Mouse (Mus musculus) layer of hippocampus, postnatal 36 days (tissue): ENCODE results near the gene Abhd14a. TPM values are rescaled to one million over a fixed set of nuclear protein-coding genes. Genes with fewer than 3 reads are reported as not detected.

Experiments
- DNase-seq, 2 experiments: peaks; one replicate each; pipeline ENCODE4 v3.0.0; 2022
- total RNA-seq, 2 experiments: library from RNA; stranded (reverse); gene quantifications; 2 replicates each; pipeline ENCODE4 v1.2.3; 2021

The Abhd14a gene
- total RNA-seq, 2 experiments from 2014 or later, result 38.5 to 41.0 TPM

DNA sequence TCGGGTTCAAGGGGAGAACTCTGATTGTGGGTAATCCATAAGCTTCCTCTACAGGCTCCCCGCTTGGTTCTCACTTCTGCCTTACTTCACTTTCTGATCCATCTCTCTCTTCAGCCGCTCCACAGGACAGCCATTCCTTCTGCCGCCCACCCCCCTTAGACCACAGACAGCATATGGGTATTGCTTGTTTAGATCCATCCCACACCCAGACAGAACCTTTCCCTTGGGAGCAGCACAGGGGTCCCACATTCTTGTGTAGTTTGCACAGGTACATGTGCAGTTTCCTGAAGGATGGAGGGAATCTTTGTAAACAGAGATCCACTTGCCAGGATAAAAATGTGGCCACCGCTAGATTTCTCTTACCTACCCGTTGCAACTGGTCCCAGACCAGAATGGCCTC, 4.9 kb upstream of the Abhd14a start:
- no peak for DNase-seq

DNA sequence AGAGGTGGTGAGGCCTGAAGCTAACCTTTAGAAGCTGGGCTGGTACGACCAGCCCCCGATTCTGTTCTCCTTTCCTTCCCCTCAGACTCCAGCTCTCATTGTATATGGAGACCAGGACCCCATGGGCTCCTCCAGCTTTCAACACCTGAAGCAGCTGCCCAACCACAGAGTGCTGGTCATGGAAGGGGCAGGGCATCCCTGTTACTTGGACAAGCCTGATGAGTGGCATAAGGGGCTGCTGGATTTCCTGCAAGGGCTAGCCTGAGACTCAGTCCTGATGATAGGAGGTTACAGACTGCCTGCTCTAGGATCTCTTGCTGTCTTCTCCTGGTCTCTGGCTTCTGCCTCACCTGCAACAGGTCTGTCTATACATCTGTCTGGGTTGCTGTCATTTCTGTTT, 4.4 kb upstream of the Abhd14a start:
- no peak for DNase-seq

DNA sequence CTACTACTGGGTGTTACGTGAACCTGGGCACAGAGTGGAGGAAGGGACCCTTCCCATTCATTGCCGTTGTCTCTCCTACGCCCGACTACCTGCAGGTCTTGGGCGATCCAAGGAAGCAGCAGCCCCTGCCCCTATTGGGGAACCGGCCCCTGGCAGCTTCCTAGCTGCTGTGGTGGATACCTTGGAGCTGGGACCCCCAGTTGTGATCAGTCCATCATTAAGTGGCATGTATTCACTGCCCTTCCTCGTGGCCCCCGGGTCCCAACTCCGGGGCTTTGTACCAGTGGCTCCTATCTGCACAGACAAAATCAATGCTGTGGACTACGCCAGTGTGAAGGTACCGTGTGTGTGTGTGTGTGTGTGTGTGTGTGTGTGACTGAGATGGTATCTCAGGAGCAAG, 3.8 kb upstream of the Abhd14a start:
- no peak for DNase-seq

DNA sequence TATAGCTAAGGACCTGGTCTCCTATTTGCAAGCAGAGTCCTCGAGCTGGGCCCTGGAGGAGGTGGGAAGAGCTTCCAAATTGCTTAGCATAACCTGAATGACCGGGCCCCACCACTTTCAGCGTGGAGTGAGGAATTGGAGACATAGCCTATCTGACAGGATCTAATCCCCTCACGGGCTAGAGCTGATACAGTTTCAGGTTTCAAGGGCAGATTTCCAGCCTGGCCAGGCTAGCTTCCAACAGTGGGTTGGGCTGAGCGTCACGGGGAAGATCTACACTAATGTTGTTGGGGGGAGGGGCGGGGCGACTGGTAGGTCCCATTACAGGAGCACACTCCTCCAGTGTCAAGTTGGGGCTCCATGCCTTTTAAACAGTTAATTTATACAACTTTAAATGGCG, 3.2 kb upstream of the Abhd14a start:
- DNase-seq, result no peak

DNA sequence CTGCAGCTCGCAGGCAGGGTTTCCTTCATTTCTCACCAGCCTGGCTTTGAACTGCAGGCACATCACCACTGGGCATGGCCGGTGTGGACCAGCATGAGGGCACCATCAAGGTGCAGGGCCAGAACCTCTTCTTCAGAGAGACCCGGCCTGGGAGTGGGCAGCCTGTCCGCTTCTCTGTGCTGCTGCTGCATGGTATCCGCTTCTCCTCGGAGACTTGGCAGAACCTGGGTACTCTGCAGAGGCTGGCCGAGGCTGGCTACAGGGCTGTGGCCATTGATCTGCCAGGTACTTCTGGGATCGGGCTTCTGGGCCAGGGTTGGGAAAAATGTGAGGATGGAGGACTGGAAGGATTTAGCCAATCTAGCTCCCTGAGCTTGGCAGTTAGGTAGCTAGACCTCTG, 2.5 kb upstream of the Abhd14a start:
- no peak for DNase-seq

DNA sequence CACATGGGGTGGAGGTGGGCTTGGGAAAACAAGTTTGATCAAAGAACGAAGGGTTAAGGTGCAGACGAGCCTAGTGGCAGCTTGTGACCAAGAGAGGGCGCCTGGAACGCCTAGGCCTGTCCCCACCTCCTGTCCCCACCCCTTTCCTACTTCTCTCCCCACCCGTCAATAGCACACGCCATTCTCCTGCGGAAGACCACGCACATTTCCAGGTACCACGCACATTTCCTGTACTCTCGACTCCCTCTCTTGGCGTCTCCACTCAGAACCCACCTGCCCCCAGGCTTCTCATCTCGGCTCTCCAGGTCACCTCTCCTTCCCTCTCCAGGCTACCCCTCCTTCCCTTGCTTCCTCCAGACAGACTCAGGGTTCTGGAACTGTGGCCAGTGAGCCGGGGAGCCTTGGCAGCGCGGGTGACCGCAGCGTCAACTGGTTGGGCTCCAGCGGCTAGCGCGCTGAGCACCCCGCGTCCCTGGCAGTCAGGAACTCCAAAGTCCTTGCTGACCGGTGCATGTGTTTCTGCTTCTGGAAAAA, 1.1 kb upstream of the Abhd14a start:
- peak; percentile 72 to 75 for DNase-seq

DNA sequence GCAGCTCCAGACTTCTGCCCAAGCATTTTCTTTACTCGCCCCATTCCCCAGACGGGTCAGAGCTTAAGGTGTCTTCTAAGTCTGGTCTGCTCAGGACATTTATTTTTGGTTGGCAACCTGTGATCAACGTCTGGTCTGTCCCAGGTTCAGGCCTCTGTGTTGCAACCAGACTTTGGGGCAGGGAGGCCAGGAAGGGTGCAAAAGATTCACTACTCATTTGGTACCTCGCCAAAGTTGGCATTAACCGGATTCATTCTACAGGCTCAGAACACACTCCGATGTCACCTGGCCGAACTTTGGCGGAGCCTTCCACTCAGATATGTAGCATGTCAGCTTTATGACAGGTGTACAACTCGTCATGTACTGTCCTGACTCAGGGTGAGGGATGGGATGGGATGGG, 473 bp upstream of the Abhd14a start:
- DNase-seq, result no peak

DNA sequence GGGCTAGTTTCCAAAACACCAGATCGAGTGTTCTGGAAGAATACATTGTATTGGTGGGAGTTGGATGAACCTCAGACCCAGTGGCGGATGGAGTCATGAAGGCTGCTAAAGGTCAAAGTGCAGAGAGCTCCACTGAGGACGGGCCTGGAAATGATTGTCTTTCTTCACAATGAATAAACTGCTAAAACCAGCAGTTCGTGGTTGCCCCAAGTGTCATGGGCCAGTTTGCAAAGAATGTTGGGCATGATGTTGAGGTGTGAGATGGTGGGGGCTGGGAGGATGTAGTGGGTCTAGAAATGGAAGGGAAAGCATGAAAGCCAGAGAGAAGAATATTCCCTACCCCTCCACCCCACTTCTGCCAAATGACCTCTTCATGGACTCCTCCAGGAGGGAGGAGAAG, 2.6 kb downstream of the Abhd14a start:
- no peak for DNase-seq

DNA sequence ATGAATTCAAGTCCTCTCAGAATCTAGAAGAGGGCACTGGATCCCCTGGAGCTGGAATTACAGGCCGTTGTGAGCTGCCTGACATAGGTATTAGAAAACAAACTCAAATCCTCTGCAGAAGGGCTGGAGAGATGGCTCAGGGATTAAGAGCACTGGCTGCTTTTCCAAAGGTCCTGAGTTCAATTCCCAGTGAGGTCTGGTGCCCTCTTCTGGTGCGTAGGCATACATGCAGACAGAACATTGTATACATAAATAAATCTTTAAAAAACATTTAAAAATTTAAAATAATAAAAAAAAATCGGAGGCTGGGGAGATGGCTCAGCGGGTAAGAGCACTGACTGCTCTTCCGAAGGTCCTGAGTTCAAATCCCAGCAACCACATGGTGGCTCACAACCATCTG, 4.8 kb downstream of the Abhd14a start:
- no peak for DNase-seq

DNA sequence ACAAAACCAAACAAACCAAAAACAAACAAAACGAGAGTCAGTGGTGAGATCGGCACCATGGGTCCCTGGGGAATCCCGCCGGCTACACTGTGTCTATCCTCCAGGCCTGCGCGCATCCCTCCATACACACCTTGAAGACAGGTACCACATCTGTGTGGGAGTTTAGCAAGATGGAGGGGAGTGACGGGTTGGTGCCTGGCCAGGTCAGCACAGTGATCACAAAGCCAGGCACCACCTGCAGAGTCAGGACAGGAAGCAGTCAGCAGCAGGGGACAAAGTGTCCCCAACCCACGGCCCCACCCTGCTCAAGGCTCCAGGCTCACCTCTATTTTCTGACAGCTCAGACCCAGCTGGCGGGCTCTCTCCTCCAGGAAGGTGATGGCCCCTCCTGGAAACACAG, 10.9 kb downstream of the Abhd14a start:
- no peak for DNase-seq

DNA sequence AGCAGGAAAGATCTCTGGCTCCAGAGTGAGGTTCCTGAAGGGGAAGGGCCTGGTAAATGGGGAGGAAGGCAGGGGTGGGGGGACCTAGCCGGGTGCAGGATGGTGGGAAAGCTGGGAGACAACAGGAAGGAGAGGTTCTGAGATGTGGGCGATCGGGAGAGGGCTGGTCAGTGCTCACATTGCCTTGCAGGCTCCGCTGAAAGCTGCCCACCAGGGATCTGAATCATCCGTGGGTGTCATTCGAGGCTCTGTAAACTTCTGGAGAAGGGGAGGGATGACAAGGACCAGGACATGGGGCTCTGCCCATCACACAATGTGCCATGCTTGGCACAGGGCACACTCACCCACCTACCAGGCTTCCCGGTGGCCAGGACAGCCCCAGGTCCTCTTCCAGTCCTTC, 14.1 kb downstream of the Abhd14a start:
- DNase-seq, result no peak

DNA sequence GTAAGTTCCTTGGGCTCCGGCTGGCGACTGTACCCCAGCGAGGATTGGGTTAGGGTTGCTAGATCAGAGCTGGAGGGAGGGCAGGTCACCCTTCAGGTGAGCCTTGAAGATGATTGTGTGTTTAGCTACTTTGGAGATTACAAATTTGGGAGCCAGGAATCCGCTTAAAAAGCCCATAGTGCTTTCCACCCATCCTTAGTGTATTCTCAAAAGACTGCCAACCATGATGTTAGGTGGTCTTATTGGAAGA, 17.5 kb downstream of the Abhd14a start:
- no peak for DNase-seq

DNA sequence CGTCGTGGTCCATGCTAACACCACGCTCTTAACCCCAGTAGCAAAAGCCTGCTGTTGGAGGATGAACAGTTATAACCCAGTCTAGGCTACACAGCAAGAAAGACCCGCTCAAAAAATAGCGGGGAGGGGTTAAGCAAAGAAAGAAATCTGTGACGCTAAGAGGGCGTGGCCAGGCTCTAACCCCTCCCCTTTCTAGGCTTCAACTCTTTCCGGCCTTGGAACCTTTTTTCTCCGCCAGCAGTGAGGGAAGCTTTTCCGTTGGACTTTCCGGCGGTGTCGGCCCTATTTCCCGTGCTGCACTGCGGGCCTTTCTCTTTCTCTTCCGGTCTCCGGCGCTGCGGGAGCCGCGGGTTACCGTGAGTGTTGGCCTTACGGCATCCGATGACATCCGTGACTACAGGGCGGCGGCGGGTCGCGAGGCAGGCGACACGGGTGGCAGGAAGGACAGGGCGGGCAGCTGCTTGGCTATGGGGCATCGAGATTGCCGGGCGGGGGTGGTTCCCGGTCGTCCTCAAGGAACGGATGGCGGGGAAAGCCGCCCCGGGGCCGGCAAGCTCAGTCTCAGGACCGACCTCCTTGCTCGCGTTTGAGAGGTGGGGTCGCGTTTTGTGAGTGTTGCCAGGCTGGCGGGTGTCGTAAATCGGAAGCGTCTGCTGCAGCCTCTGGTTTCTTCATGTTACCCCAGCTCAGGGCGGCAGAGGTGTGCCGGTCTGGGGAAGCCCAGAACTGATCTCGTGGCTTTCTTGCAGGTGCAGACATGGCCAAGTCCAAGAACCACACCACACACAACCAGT, 18.1 kb downstream of the Abhd14a start, which contains the start of gene Rpl29:
TSS of gene Rpl29 (plus strand) at position 234 of the 794 bp plus-strand sequence.
- peak; percentile 94 to 95 for DNase-seq

DNA sequence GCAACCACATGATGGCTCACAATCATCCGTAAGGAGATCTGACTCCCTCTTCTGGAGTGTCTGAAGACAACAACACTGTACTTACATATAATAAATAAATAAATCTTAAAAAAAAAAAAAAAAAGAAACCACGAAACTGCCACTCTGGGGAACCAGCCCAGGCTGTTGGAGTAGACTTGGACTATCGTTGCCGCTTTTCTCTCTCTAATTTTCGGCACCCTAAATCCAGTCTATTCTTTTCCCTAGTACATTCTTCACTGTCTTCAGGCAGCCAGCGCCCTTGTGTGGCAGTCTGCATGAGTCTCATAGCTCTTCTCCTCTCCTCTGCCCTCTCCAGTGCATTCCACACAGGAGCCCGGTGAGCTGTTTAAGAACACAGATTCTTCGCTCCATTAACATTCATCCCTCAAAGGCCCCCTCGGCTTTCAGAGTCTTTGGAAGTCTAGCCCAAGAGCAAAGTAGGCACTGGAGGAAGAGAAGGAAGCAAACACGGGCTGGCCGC, 18.7 kb downstream of the Abhd14a start:
- DNase-seq, result no peak

DNA sequence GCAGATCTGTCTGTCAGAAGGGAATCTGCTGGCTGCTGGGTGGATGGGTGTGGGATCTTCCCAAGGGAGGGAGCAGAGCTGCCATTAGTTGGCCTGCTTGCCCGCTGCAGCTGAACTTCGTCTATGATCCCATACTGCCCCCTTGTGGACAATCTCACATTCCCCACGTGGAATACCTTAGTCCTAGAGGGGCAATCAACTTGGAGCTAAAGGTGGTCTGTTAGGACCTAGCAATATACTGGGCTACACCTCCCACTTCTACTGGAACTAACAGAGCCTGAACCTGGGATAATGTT, 25.7 kb downstream of the Abhd14a start:
- DNase-seq, result peak; percentile 82 to 84

DNA sequence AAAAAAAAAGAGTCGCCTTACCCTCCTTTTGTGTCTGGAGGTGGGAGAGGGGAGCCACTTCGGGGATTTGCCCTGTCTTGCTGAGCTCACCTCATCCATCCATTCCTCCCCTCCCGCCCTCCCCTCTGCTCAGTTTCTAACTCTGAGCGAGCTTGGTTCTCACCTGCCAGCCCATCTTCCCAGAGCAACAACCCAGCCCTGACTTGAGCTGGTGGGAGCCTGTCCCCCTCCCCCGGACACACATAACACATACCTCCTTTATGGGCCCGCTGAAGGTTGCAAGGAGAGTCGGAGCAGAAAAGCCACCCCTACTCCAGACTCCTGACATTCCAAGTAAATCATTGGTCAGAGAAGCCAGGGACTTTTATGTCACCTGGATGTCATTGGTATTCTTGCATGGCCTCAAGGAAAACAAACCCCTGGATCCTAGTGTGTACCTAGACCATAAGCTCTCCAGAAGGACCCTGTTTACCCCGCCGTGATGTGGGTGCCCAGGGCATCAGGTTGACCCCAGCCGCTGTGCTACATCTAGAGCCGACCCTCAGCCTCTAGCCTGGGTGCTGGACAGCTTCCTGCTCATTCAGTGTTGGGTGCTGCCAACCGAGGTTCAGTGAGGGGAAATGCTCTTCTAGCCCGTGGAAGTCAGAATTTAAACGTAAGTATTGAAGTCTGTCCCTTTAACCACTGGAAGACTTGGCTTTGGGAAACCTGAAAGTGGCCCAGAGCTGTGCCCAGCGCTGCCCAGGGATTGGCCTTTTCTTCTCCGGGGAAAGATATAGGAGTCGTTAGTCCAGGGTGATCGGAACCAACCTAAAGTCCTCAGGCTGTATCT, 26.2 kb downstream of the Abhd14a start:
- no peak for DNase-seq

DNA sequence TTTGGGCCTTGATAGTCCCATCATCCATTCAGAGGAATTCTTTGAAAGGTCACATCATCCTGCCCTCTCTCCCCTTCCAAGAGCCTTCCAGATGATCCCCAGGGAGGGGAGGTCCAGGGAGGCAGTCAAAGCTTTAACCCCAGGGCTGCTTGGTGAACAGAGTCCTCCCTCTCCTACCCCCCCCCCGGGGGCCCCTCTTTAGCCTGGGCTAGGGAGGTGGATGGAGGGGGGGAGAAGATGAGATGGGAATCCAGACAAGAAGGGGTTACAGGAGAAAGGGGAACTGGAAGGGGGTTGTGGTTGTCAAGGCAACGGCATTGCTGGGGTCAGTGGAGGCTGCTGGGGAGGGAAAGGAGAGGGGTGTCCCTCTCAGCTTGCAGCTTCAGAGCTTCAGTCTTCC, 26.9 kb downstream of the Abhd14a start:
- DNase-seq, result no peak

DNA sequence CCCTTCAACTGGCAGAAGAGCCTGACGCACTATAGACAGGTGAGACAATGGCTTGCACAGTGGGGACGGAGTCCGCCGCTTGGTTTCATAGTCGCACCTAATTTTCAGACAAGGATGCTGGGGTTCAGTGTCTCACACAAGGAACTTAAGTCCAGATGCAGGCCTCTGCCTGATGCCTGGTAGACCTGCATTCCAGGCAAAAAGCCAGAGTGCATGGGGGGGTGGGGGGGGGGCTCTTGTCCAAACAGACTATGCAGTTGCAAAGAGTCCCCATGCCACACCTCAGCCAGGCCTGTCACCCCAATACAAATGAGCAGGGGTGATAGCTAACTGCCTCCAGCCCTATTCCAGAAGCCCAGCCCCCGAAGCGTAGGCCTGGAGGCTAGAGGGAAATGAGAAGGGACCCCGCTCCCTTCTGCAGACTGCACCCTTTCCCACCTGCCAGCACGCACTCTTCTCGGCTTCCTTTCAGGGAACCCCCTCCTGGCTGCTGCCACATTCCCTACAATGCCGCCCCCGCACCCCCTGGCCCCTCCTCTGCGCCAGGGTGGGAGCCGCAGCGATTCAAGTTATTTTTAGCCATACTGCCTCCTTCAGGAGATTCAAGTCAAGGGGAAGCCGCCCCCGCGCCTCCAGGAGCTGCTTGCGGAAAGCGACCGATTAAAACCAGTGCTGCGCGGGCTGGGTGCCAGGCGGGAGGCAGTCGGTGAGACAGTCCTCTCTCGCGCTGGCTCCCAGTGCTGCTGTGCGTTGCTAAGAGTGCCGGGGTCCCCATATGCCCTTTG, 29.4 kb downstream of the Abhd14a start:
- DNase-seq, result peak; percentile 85

DNA sequence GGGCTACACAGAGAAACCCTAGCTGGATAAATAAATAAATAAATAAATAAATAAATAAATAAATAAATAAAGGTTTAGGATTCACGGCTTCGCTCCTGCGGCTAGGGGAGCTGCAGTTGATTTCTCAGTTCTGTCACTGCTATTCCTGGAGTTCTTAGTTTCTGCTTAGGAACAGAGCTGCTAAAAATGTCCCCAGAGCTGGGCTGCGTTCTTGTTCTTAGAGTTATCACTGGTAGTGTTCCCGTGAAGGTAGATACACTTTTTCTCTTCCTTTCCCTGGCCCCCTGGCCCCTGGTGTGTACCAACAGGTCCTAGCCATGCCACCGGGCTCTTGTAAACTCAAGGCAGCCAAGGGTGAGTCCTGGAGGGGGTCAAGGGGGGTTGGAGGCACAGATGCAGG, 30.7 kb downstream of the Abhd14a start:
- no peak for DNase-seq

DNA sequence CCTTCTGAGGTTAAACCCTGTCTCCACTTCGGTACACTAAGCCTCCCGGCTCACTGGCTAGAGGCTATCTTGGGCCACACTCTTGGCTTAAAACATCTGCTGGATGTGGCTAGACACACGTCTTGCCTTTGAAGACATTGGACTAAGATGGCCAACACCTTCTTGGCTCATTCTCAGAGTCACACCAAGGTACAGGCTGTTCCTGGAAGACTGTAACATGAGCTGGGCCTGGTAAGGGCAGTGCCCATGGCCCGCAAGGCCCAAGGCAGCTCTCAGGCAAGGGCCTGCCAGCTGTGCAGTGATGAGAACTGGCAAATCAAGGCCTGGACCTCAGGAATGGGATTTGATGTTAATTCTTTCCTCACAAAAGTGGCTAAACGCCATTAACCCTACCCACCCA, 33.9 kb downstream of the Abhd14a start:
- DNase-seq, result no peak

DNA sequence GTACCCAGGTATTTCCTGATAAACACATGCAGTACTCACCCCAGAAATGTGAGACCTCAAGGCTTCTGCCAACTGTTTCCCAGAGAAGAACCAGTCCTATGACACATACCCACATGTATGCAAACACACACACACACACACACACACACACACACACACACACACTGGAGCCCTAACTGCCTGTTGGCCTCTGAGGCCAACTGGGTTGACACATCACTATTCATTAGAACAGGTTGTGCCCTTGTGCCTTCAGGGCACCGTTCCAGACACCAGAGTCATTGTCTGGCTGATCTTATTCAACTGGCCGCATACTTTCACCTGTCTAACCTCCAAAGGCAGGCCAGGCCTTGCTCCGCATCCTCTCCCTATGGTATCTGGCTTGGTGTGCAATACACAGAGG, 35.3 kb downstream of the Abhd14a start:
- no peak for DNase-seq

DNA sequence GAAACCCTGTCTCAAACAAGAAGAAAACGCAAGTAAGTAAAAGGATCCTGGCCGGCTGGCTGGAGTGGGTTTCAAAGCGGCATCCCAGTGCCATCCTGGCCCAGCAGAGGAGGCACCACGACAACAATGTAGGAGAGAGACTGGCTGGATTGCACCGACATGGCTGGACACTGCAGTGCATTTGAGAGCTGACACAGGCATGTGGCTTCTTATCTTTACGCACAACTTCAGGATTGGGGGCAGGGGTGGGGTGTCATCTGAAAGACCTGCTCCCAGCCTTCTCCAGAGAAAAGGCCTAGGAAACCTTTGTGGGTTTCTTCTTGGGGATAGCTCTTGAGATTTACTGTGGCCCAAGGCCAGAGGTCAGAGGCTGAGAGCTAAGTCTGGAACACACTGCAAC, 35.7 kb downstream of the Abhd14a start:
- no peak for DNase-seq

DNA sequence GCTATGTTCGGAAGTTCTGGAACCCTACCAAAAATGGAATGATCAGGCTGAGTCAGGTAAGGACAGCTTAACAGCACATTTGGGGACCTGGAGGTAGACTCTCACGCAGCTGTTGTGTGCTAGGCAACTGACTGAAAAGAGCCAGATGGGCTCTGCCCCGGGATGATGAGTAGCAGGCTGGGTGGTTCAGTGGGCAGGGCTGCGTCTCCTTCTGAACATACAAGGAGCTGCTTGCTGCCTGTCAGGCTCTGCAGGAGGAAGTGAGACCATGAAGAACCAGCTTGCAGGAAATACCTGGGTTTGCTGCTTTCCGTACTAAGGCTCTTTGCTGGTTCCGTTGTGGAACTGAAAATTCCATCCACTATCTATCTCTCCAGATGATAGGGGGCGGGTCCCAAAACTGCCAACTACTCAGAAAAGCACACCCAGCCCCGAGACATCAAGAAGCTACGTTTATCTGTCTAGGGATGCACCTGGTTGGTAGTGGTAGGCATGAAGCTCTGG, 36.3 kb downstream of the Abhd14a start:
- no peak for DNase-seq
